ENCODE assay signal across 10 mouse cellular contexts in the genomic region with DNA sequence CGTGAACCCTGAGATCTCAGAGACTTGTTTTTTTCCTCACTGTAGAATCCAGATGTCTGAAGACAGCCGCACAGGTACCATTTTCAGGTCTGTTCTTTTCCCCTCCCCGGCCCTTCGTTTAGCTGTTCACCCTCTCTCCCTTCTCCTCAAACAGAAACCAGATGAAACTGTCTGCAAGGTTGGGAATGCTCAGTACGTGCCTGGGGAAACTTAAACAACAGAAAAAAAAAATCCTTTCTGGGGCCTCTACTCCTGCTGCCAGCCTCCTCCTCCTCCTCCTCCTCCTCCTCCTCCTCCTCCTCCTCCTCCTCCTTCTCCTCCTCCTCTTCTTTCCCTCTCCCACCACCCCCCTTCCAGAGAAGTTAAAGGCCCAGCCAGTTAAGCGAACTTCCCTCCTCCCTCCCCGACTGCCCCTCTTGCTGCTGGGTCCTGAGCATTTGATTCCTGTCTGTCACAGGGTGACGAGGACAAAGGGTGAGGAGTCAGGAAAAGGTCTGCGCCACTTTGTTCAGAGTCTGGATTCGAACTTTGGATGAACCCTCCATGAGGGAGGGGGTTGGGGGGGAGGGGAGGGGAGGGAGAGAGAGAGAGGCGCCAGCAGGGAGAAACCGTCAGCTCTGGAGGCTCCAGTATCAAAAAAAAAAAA. TPM values are rescaled to one million over a fixed set of nuclear protein-coding genes. Genes with fewer than 3 reads are reported as not detected.
DNase-seq lines count a peak whose midpoint lies in the region; ATAC-seq and TF ChIP-seq lines count a peak whose summit lies in the region.
"Had no signal": no experiment of that assay in that cellular context is flagged by ENCODE, and none has a peak within 500 bp of the region (broad histone marks: within the 10 kb centered on the region; RNA-seq: fewer than 3 reads in every experiment).

No protein-coding gene starts in this region.

- peak overlapping the region; percentile 54; the same call in 1 of the 2 replicates for H3K27ac ChIP-seq in intestine, embryonic 14.5 days (ENCODE audit: low read depth)
- no peak overlapping the region for H3K27ac ChIP-seq in intestine, postnatal 0 days (ENCODE audit: low read depth, low read length)
- H3K27ac ChIP-seq in liver, embryonic 12.5 days, result no peak overlapping the region; the same call in 1 of the 2 replicates

- H3K4me3 ChIP-seq in intestine, embryonic 14.5 days (ENCODE audit: low read depth, low read length), result no peak overlapping the region
- H3K4me3 ChIP-seq in intestine, postnatal 0 days (ENCODE audit: low read depth, low read length), result no peak overlapping the region
- no peak overlapping the region for H3K4me3 ChIP-seq in liver, embryonic 12.5 days

- WGBS in intestine, embryonic 14.5 days, result 19% methylated on average over 10 of the region's 12 CpGs
- WGBS in intestine, postnatal 0 days, result 46% methylated on average over 10 of the region's 12 CpGs
- WGBS in liver, embryonic 12.5 days (ENCODE audit: insufficient replicate concordance), result 50% methylated on average over 10 of the region's 12 CpGs

- no peak for DNase-seq in intestine, embryonic 14.5 days (ENCODE audit: low spot score)
- peak; percentile 78 for DNase-seq in R1 (ENCODE audit: low read depth, low spot score)
- DNase-seq in embryo, embryonic 9.5 days (ENCODE audit: extremely low spot score), result peak; percentile 79
- DNase-seq in left cerebral cortex, adult 9 months (ENCODE audit: low spot score in 2 of 2), result no peak
- DNase-seq in right cerebral cortex, adult 18-20 months, result no peak
- DNase-seq in urinary bladder, adult 2 months (ENCODE audit: low spot score), result no peak
- DNase-seq: thymus, postnatal 4 days had no signal

- no peak for TF ChIP-seq CTCF in intestine, postnatal 0 days (IDR thresholded peaks at IDR 0.05; ENCODE audit: low read depth)

- peak; percentile 36 for ATAC-seq in intestine, embryonic 14.5 days (replicated peaks; ENCODE audit: low FRiP score, low TSS enrichment, low read depth)
- ATAC-seq in intestine, postnatal 0 days, result no peak
- ATAC-seq in liver, embryonic 12.5 days, result 0 out of 2 replicates have a peak, but pooled peaks have one; percentile 14
- ATAC-seq: midbrain, embryonic 16.5 days had no signal

- H3K9ac ChIP-seq in intestine, embryonic 14.5 days (ENCODE audit: low read length), result no peak overlapping the region
- H3K9ac ChIP-seq in intestine, postnatal 0 days (ENCODE audit: low read depth, low read length), result no peak overlapping the region
- H3K9ac ChIP-seq in liver, embryonic 12.5 days, result no peak overlapping the region

- H3K9me3 ChIP-seq in intestine, embryonic 14.5 days (ENCODE audit: control insufficient read depth, low read length), result no peaks in the 10 kb centered on the region
- H3K9me3 ChIP-seq in intestine, postnatal 0 days (ENCODE audit: control insufficient read depth), result no peaks in the 10 kb centered on the region
- H3K9me3 ChIP-seq in liver, embryonic 12.5 days (replicated peaks), result no peaks in the 10 kb centered on the region

- H3K27me3 ChIP-seq in intestine, embryonic 14.5 days (replicated peaks; ENCODE audit: control insufficient read depth, insufficient read depth, low read length), result no peaks in the 10 kb centered on the region
- H3K27me3 ChIP-seq in intestine, postnatal 0 days (replicated peaks; ENCODE audit: control insufficient read depth, insufficient read depth, low read length), result no peaks in the 10 kb centered on the region
- H3K27me3 ChIP-seq in liver, embryonic 12.5 days (replicated peaks), result no peaks in the 10 kb centered on the region

- peaks cover 30% of the 10 kb centered on the region for H3K4me1 ChIP-seq in intestine, embryonic 14.5 days (replicated peaks; ENCODE audit: control insufficient read depth, insufficient read depth, low read length)
- peaks cover 4% of the 10 kb centered on the region; the same call in 1 of the 2 replicates for H3K4me1 ChIP-seq in intestine, postnatal 0 days (replicated peaks; ENCODE audit: control insufficient read depth, insufficient read depth, low read length)
- H3K4me1 ChIP-seq in liver, embryonic 12.5 days, result 0 out of 2 replicates have a peak, but pooled peaks cover 8% of the 10 kb centered on the region

- peaks cover 17% of the 10 kb centered on the region for H3K36me3 ChIP-seq in intestine, embryonic 14.5 days (ENCODE audit: control insufficient read depth, insufficient read depth, low read length)
- no peaks in the 10 kb centered on the region; the same call in 1 of the 2 replicates for H3K36me3 ChIP-seq in intestine, postnatal 0 days (ENCODE audit: control insufficient read depth, insufficient read depth)
- H3K36me3 ChIP-seq in liver, embryonic 12.5 days, result no peaks in the 10 kb centered on the region

- peak overlapping the region; percentile 23; the same call in 1 of the 2 replicates for H3K4me2 ChIP-seq in intestine, embryonic 14.5 days (ENCODE audit: low read length)
- no peak overlapping the region for H3K4me2 ChIP-seq in intestine, postnatal 0 days (replicated peaks; ENCODE audit: low read depth)
- H3K4me2 ChIP-seq in liver, embryonic 12.5 days, result no peak overlapping the region

RNA-seq across cellular contexts. Expression of gene Pbx1, which starts 26.3 kb away (rescaled TPM):
- 37.3 and 42.3 TPM in 2 replicates for polyA plus RNA-seq in intestine, embryonic 14.5 days (2014; fragmentation: Nextera tagmentation; extraction: Ambion mirVana)
- 9.8 and 11.4 TPM in 2 replicates for polyA plus RNA-seq in intestine, postnatal 0 days (2015; fragmentation: Nextera tagmentation; extraction: Ambion mirVana)
- 6.8 and 6.9 TPM in 2 replicates for polyA plus RNA-seq in liver, embryonic 12.5 days (2016; fragmentation: Nextera tagmentation; extraction: Ambion mirVana)
- polyA plus RNA-seq in urinary bladder, adult 2 months (2012; rRNA removed), result 77.8 and 103 TPM in 2 replicates

Comparison
In these comparisons a context has a peak if more than half of its experiments do, and no peak if none do; other contexts are left out.
1. DNase-seq: peak in R1 (single experiment) and embryo, embryonic 9.5 days (single experiment); none in intestine, embryonic 14.5 days (single experiment), left cerebral cortex, adult 9 months (0 of 2), right cerebral cortex, adult 18-20 months (single experiment) and urinary bladder, adult 2 months (single experiment).